Mouse (Mus musculus) ovary, postnatal 36 days (tissue): Measurements from ENCODE around the gene Depdc1b.

Experiments used
- DNase-seq: peaks from one replicate; pipeline ENCODE4 v3.0.0; 2022; ENCODE audit warnings: low spot score, mixed read lengths

Depdc1b gene

DNA sequence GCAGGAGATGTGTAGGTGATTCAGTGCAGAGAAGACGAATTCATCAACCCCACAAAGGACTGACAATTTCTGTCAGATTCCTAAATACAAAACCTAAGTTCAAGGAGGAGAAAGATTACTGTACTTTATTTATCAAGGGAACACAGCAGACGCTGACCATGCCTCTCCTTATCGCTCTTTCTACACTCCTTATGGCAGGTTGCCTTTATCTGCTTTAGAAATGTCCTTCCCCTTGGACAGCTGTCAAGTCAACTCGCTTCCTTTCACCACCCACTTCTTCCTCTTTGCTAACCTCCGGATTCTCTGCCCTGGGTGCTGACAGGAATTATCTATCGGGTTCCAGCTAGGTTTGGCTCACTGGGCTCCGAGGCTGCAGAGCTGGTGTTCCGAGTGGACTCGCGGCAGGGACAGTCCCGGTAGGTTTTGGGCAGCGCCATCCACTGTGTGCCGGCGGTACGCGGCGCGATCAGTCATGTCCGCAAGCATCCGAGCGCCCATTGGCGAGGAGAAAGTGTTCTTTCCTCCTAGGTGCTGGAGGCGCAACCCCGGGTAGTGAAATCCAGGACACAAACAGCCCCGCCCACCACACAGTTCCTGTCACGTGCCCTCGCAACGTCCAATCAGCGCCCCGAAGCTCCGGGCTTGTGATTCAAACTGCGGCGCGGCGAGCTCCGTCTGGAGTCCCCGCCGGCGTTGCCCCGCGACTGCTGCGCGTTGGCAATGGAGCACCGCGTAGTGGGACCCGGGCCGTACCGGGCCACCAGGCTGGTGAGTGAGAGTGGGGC is at the start of gene Depdc1b:
TSS of gene Depdc1b (plus strand) at position 631 of the 785 bp plus-strand sequence.
- DNase-seq: peak; percentile 93

GRCm38 (mm10) chr13:108267841-108268634 is 48.1 kb upstream of the Depdc1b start:
- no peak for DNase-seq

GRCm38 (mm10) chr13:108271458-108272148 is 44.5 kb upstream of the Depdc1b start:
- DNase-seq: no peak

DNA sequence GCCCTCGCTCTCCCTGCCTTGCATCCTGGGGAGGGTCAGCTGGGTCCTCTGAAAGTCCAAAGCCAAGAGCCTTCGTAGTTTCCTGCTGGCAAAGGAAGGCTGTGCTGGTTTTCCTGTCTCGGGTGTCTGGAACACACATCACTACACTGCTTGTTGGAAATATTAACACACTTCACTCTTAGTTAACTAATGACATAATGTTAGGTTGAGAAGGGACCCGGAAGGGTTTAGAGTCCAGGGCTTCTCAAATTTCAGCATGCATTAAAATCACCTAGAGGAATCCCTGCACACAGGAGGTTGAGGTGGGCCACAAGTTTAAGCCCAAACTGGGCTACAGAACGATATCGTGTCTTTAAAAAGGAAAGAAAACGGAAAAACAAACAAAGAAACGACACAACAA is 43.8 kb upstream of the Depdc1b start:
- no peak for DNase-seq

DNA sequence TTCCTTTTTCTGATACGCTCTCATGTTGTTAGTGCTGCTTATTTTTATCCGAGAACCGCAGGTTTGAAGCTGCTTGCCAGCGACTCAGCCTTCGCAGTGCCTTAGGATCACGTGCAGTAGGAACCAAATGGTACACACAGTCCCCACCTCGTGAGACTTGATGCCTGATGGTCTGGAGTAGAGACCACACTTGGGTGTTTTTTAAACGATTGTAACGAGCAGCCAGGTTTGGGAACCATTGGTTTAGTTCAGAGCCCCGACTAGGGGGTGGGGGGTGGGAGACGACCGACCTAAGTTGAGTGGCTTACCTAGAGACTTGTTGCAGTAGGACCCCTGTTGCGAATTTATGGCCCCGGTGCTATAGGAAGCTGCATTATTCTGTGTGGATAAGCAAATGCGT is 43.1 kb upstream of the Depdc1b start:
- no peak for DNase-seq

DNA sequence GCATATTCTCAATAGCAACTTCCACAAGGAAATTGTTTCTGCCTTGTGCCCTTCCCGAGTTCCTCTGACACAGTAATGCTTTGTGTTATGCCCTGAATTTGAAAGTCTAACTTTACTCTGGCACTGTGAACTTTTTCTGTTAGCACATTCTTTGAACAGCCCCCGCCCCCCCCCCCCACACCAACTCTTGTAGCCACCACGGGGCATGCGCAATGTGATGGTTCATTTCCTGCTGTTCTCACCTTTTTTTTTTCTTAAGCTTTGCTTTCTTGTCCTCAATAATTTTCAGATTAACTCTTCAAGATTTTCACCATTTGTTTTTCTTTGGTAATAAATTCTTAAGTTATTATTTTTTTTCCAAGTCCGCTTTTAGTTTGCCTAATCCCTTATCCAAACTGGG is 42.7 kb upstream of the Depdc1b start:
- no peak for DNase-seq

DNA sequence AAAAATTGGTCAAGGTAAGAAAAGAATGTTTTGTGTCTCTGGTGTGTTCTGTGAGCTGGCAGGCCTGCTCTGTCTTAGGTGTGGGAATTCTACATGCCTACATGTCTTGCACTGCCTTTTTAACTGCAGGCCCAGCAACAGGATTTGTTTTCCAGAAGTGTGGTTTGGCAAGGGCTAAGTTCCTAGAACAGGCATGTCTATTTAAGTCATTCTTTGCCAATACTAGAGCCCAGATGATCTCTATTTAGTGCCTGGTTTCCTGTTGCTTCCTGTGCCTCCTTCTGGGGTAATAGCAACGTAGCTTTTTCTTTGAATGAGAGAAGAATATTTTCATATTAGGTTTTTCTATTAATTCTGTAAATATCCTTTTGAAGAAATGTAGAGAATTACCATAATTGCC is 39.6 kb upstream of the Depdc1b start:
- no peak for DNase-seq

- DNase-seq: no peak
These were observed 38.8 kb upstream of the Depdc1b start for GRCm38 (mm10) chr13:108277320-108277719.

GRCm38 (mm10) chr13:108278592-108278991 is 37.5 kb upstream of the Depdc1b start:
- DNase-seq: no peak

- DNase-seq: no peak
These were observed 31.8 kb upstream of the Depdc1b start for GRCm38 (mm10) chr13:108284312-108284711.

DNA sequence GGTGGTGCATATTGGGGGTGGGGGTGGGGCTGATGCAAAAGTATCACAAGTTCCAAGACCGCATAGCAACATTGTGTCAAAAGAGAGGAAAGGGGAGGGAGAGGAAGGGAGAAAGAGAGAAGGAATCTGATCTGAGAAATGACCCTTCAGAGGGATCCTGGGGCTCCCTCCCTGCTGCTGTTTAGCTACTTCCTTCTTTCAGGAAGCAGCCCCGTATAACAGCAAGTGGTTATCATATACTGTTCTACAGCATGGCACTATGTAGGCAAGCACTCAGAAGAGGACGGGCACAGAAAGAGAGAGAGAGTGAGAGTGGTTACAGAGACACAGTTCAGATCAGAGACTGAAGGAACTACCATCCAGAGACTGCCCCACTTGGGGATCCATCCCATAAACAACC is 28.2 kb upstream of the Depdc1b start:
- DNase-seq: no peak

DNA sequence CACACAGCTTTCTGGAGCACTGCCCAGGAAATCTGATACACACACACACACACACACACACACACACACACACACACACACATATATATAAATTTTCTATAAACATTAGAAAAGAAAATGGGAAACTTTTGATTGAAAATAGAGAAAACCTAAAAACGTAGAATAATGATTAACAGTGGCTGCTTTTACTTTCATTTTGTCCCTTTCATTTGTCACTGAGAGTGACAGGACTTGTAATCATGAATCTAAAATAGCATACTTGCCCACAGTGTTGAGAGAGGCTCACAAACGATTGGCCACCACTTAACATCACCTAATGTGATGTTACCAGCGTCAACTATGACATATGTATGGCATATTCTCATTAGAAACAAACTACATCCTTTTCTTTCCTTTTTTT is 26.7 kb upstream of the Depdc1b start:
- DNase-seq: no peak

DNA sequence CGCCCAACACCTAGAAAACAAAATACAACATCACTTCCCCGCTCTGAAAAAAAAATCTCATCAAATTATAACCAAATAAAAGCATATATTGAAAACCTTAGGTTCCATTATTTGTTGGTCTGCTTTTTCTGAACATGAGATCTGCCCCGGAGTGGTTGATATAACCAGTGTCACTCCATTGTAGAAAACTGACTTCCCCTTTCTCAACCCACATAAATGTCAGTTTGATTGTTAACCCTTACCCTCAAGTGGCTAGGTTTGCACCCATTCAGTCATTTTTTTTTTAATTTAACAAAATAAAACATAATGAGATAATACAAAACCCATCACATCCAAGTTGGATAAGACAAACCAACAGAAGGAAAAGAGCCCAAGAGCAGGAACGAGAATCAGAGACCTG is 25.8 kb upstream of the Depdc1b start:
- DNase-seq: no peak

DNA sequence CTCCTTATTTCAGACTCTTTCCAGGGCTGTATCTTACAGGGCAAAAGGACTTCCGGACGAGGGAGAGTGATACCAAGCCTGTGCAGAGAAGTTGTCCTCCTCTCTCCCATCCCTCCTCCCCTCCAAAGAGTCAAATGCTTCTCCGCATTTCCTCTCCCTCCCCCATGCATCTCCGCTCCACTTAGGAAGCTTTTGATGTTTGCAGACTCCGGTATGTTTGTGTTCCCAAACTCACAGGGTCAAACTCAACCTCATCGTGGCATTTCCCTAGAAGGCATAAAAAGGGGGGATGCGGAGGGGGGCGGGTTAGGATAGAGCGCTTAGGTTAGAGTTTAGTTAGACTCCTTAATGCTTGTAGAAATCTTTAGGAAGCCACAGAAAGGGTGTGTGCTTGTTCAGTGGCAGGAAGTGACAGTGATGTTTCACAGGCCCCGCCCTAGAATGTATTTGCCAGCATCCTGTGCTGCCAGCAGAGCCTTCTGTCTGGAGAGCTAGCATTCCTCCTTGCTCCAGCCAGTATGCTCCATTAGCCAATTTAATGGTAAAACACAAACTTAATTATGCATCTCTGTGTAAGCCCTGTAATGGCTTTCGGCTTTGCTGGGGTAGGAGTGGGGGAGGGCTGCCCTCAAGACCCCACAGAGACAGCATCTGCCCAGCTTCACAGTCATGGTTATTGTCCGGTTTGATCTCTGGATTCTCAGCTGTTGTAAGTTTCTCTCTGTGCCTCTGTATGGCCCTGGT is 18.6 kb upstream of the Depdc1b start:
- DNase-seq: no peak

DNA sequence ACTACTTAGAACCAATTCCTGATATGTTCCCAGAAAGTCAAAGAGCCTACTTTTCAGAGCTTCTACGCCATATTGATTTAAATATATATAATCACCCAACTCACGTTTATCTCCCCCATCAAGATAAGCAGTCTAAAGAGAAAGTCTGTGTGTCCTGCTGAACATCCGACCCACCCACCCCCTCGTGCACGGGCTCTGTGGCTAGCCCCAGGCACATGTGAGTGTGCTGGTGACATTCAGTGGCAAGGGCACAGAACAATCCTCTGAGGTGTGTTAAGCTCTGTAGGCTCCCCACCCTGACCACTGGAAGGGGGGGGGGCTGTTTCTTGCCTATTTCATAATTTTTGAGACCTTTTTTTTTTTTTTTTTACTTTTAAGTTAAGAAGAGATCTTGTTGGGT is 17.9 kb upstream of the Depdc1b start:
- DNase-seq: no peak

DNA sequence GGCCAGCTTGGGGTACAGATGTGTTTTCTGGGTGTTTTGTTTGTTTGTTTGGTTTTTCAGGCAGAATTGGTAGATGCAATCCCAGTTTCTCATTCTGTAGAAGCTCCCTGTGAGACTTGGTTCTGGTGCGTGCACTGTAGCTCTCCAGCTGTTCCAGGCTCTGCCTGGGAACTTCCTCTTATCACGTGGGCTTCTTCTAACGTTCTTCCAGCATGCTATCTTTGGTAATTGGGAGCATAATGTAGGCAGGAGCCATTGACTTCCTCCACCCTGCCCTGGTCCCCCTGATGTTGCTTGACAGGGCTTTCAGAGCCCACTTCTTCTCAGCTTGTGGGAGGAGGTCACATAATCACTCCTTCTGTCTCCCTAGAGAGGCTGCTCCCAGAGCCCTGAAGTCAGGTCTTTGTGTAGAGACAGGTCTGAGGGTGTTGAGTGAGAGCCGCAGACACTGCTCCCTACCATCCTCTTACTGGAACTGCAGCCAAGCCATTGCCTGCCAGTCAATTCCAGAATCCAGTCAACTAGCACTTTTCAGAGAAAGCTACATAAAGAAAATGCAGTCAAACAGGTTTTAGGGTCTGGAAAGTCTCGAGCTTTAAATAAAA is 15.7 kb upstream of the Depdc1b start:
- no peak for DNase-seq

DNA sequence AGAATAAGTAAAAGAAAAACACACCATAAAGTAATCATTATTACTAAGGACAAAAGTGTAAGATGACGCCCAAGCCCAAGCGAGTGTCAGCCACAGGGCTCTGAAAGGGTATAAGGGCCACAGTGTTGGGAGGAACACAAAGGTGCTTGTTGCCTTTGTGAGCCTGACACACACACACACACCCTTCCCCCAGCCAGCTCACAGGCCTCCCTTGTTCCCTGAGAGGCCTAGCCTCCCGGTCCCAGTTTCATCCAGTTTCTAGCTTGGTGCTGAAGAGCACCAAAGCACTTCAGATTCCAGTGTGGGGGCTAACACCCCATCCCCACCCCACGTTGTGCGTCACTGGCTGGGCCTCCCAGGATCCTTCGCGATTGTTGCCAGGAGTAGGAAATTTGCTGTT is 14.7 kb upstream of the Depdc1b start:
- no peak for DNase-seq

DNA sequence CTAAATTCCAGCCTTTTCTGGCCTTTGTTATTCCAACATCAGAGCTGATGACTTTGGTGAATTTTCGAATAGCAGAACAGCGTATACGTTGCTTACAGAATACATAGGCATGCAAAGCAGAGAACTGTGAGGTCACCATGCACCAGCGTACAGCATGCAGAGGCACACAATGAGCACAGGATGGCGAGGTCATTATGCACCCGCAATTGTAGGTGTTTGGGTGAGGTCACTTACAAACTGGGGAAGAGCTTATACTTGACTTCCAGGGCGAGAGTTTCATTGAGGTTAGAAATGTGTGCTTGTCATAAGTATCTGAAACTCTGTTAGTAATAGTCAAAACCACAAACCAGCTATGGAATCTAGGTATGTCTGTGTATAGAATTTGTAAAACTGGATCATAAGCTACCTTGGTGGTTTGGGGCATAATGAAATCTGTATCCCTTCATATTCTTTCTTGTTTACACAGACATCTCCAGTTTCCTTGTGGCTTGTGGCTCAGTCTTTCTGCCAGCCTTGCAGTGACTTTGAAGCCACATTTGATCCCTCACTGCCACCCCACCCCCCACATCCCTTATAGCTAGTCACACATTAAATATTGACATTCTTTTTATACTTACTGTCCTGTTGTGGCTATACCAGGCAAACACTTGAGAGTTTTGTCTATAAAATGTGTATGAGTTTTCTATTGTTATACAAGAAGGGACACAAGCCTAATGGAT is 13.0 kb upstream of the Depdc1b start:
- no peak for DNase-seq

DNA sequence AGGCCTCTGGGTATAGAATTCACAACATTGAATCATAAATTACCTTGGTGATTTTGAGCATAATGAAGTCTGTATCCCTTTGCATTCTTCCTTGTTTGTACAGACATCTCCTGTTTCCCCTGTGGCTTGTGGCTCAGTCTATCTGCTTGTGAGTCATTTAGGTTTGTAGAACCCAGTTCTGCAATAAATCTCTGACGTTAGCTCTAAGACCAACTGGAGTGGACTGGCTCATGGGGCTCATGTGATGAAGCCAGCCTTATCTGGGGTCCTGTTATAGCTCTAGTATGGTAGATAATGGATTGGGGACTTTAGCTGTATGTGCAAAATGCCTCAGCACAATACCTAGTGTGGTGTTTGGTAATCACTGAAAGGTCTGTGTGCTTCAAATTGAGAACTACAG is 12.3 kb upstream of the Depdc1b start:
- DNase-seq: no peak

DNA sequence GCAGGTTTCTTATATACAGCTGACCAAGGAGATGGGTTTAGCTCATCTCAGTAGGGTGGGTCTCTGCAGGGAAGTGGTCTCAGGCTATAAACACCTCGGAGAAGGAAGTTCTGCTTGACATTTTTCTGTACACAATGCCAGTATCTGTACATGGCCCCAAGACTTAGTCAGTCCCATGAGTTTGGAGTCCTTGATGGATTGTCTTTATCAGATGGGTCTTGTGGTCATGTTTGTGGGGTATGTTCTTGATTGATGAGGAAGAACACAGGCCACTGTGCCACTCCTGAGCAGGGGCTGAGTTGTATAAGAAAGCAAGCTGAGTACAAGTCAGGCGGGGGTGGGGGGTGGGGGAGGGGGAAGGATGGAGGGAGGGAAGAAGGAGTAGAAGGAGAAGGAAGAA is 11.5 kb upstream of the Depdc1b start:
- DNase-seq: no peak

- DNase-seq: no peak
These were observed 363 bp downstream of the Depdc1b start for GRCm38 (mm10) chr13:108316487-108316903.
